In genomic region chr12:100873612-100874011, GRCm38 (mm10) we compare ENCODE assay signal across 29 mouse cellular contexts.
"Had no signal": no experiment of that assay in that cellular context is flagged by ENCODE, and none has a peak within 500 bp of the region (broad histone marks: within the 10 kb centered on the region; RNA-seq: fewer than 3 reads in every experiment).

No protein-coding gene starts in this region.

- H3K4me2 ChIP-seq: limb, embryonic 12.5 days; limb, embryonic 13.5 days; limb, embryonic 15.5 days; liver, embryonic 11.5 days; liver, embryonic 12.5 days; liver, embryonic 13.5 days; liver, embryonic 15.5 days; lung, embryonic 14.5 days; lung, embryonic 15.5 days; midbrain, embryonic 11.5 days; midbrain, embryonic 12.5 days; midbrain, embryonic 13.5 days; midbrain, embryonic 15.5 days had no signal

- DNase-seq: left cerebral cortex, postnatal 4 days; liver; liver, embryonic 13.5 days; liver, postnatal 0 days; lung, adult 18-20 months; lung, adult 2 months; lung, embryonic 14.5 days; lung, postnatal 10 days; lung, postnatal 14 days; lung, postnatal 36 days; lung, postnatal 4 days; midbrain, embryonic 14.5 days had no signal

- H3K4me3 ChIP-seq: left cerebral cortex, adult 2 months; limb, embryonic 10.5 days; limb, embryonic 12.5 days; limb, embryonic 13.5 days; limb, embryonic 15.5 days; liver, embryonic 12.5 days; liver, embryonic 13.5 days; liver, embryonic 15.5 days; lung, embryonic 15.5 days; megakaryocyte, embryonic 14.5 days; midbrain, embryonic 10.5 days; midbrain, embryonic 12.5 days; midbrain, embryonic 13.5 days; midbrain, embryonic 15.5 days had no signal

- H3K36me3 ChIP-seq: limb, embryonic 10.5 days; limb, embryonic 12.5 days; limb, embryonic 13.5 days; limb, embryonic 15.5 days; liver, embryonic 12.5 days; liver, embryonic 13.5 days; liver, embryonic 15.5 days; lung, embryonic 15.5 days; midbrain, embryonic 10.5 days; midbrain, embryonic 12.5 days; midbrain, embryonic 13.5 days; midbrain, embryonic 15.5 days had no signal

- H3K27me3 ChIP-seq: limb, embryonic 12.5 days; limb, embryonic 13.5 days; limb, embryonic 15.5 days; liver, embryonic 13.5 days; liver, embryonic 15.5 days; lung, embryonic 15.5 days; midbrain, embryonic 12.5 days; midbrain, embryonic 13.5 days; midbrain, embryonic 15.5 days had no signal

- H3K27ac ChIP-seq: left cerebral cortex, adult 2 months; limb, embryonic 10.5 days; limb, embryonic 12.5 days; limb, embryonic 13.5 days; limb, embryonic 15.5 days; liver, embryonic 12.5 days; liver, embryonic 13.5 days; liver, embryonic 14.5 days; liver, embryonic 15.5 days; lung, embryonic 15.5 days; macrophage; midbrain, embryonic 10.5 days; midbrain, embryonic 12.5 days; midbrain, embryonic 13.5 days; midbrain, embryonic 15.5 days had no signal

- H3K9me3 ChIP-seq: limb, embryonic 10.5 days; limb, embryonic 15.5 days; liver, embryonic 12.5 days; liver, embryonic 13.5 days; liver, embryonic 15.5 days; lung, embryonic 15.5 days; midbrain, embryonic 12.5 days; midbrain, embryonic 15.5 days had no signal

- H3K4me1 ChIP-seq: limb, embryonic 10.5 days; limb, embryonic 12.5 days; limb, embryonic 13.5 days; limb, embryonic 15.5 days; liver, embryonic 12.5 days; liver, embryonic 13.5 days; liver, embryonic 15.5 days; lung, embryonic 15.5 days; midbrain, embryonic 12.5 days; midbrain, embryonic 13.5 days; midbrain, embryonic 15.5 days had no signal

- H3K9ac ChIP-seq: limb, embryonic 12.5 days; limb, embryonic 13.5 days; limb, embryonic 15.5 days; liver, embryonic 12.5 days; liver, embryonic 13.5 days; liver, embryonic 14.5 days; liver, embryonic 15.5 days; liver, postnatal 0 days; lung, embryonic 14.5 days; lung, embryonic 15.5 days; midbrain, embryonic 12.5 days; midbrain, embryonic 13.5 days; midbrain, embryonic 15.5 days had no signal
